Mouse (Mus musculus): Measurements from ENCODE around the gene Ugt1a6b. TPM values are rescaled to one million over a fixed set of nuclear protein-coding genes. Genes with fewer than 3 reads are reported as not detected.

Gene Ugt1a6b
- polyA plus RNA-seq, 1 experiment from 2014 or later, result not detected

- 83% methylated on average over 5 of the region's 5 CpGs for WGBS
- Histone ChIP-seq H3K9ac (replicated peaks) (no peak overlapping the region), H3K4me3 (replicated peaks) (no peak overlapping the region), H3K27ac (replicated peaks) (no peak overlapping the region), H3K36me3 (no peaks in the 10 kb centered on the region), H3K9me3 (replicated peaks) (peaks cover 84% of the 10 kb centered on the region), H3K27me3 (replicated peaks) (no peaks in the 10 kb centered on the region), H3K4me2 (no peak overlapping the region), H3K4me1 (no peaks in the 10 kb centered on the region)
- no peak for ATAC-seq (ENCODE audit: low FRiP score)
Measured at GRCm38 (mm10) chr1:88250023-88250422, 147.0 kb downstream of the Ugt1a6b start.

DNA sequence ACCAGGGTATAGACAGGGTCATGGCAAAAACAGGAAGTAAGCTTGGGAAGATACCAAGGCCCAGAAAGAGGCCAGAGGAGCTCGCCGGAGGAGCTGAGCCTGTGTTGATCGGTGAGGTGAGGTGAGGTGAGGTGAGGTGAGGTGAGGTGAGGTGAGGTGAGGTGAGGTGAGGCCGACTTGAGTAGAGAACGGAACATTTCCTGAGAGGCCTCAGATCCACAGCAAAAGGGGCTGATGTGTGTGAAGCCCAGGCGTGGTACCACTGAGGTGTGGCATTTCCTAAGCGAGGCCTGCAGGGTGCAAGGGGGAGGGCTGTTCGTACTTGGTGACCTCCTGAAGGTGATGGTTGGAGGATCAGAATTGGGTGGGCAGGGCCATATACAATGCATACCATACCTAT, 150.1 kb downstream of the Ugt1a6b start:
- ATAC-seq (ENCODE audit: low FRiP score), result no peak
- 78% methylated on average over 8 of the region's 8 CpGs for WGBS

GRCm38 (mm10) chr1:88253540-88253939, 150.5 kb downstream of the Ugt1a6b start:
- Histone ChIP-seq H3K27me3 (replicated peaks) (no peaks in the 10 kb centered on the region), H3K36me3 (no peaks in the 10 kb centered on the region), H3K27ac (replicated peaks) (no peak overlapping the region), H3K4me2 (no peak overlapping the region), H3K9me3 (replicated peaks) (peaks cover 62% of the 10 kb centered on the region), H3K4me1 (no peaks in the 10 kb centered on the region), H3K4me3 (replicated peaks) (no peak overlapping the region), H3K9ac (replicated peaks) (no peak overlapping the region)
- ATAC-seq (ENCODE audit: low FRiP score), result no peak
- WGBS, result 76% methylated on average over 6 of the region's 6 CpGs

More for the DNA sequence above, 150.1 kb downstream of the Ugt1a6b start:
- Histone ChIP-seq H3K4me3 (replicated peaks) (no peak overlapping the region), H3K4me2 (no peak overlapping the region), H3K9ac (replicated peaks) (no peak overlapping the region), H3K27me3 (replicated peaks) (no peaks in the 10 kb centered on the region), H3K36me3 (no peaks in the 10 kb centered on the region), H3K4me1 (no peaks in the 10 kb centered on the region), H3K9me3 (replicated peaks) (peaks cover 66% of the 10 kb centered on the region), H3K27ac (replicated peaks) (no peak overlapping the region)

DNA sequence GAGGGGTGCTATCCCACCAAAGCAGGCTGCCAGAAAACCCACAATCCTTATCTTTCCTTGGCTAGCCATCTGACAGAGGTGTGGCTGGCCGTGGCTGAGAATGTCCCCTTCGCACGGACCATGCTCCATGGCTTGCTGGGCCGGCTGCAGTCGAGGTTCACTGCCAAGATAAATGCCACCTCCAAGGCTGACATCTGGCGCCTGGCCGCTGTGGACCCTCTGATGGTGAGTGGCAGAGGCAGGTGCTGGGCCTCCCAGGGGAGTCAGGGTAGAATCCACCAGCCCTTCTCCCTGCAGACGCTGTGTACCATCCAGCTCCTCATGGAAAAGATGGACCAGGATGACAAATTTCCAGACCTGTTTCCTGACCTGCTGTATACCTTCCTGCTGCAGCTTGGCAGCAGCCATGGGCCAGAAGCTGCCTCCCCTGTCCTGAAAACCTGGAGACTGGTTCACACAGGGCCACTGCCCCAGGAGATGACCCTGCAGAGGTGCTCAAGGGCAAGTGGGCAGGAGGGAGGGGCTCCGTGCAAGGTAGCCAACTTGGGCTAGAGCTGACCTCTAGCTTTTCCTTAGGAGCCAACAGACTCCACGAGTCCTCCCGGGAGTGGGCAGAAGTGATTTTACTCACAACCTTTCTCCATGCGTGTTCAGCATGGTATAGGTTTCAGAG, 151.9 kb downstream of the Ugt1a6b start:
- H3K27me3 ChIP-seq (replicated peaks), result no peaks in the 10 kb centered on the region
- H3K9me3 ChIP-seq (replicated peaks), result peaks cover 48% of the 10 kb centered on the region
- peaks cover 6% of the 10 kb centered on the region for H3K4me1 ChIP-seq
- H3K9ac ChIP-seq (replicated peaks), result no peak overlapping the region
- 90% methylated on average over 12 of the region's 12 CpGs for WGBS
- no peak overlapping the region for H3K4me2 ChIP-seq
- ATAC-seq (ENCODE audit: low FRiP score), result no peak
- H3K27ac ChIP-seq (replicated peaks), result no peak overlapping the region
- no peak overlapping the region for H3K4me3 ChIP-seq (replicated peaks)
- peaks cover under 1% of the 10 kb centered on the region for H3K36me3 ChIP-seq

GRCm38 (mm10) chr1:88255466-88255857, 152.4 kb downstream of the Ugt1a6b start:
- Histone ChIP-seq H3K36me3 (peaks cover 5% of the 10 kb centered on the region), H3K4me3 (replicated peaks) (no peak overlapping the region), H3K27me3 (replicated peaks) (no peaks in the 10 kb centered on the region), H3K9me3 (replicated peaks) (peaks cover 43% of the 10 kb centered on the region), H3K9ac (replicated peaks) (no peak overlapping the region), H3K27ac (replicated peaks) (no peak overlapping the region), H3K4me2 (no peak overlapping the region), H3K4me1 (peaks cover 6% of the 10 kb centered on the region)
- WGBS, result 64% methylated on average over 2 of the region's 2 CpGs
- no peak for ATAC-seq (ENCODE audit: low FRiP score)

GRCm38 (mm10) chr1:88255989-88256754, 153.1 kb downstream of the Ugt1a6b start:
- Histone ChIP-seq H3K27me3 (replicated peaks) (no peaks in the 10 kb centered on the region), H3K4me1 (peaks cover 6% of the 10 kb centered on the region), H3K4me3 (replicated peaks) (no peak overlapping the region), H3K9me3 (replicated peaks) (peaks cover 36% of the 10 kb centered on the region), H3K27ac (replicated peaks) (no peak overlapping the region), H3K4me2 (no peak overlapping the region), H3K9ac (replicated peaks) (no peak overlapping the region), H3K36me3 (peaks cover 12% of the 10 kb centered on the region)
- ATAC-seq (ENCODE audit: low FRiP score), result no peak
- 83% methylated on average over 13 of the region's 13 CpGs for WGBS

DNA sequence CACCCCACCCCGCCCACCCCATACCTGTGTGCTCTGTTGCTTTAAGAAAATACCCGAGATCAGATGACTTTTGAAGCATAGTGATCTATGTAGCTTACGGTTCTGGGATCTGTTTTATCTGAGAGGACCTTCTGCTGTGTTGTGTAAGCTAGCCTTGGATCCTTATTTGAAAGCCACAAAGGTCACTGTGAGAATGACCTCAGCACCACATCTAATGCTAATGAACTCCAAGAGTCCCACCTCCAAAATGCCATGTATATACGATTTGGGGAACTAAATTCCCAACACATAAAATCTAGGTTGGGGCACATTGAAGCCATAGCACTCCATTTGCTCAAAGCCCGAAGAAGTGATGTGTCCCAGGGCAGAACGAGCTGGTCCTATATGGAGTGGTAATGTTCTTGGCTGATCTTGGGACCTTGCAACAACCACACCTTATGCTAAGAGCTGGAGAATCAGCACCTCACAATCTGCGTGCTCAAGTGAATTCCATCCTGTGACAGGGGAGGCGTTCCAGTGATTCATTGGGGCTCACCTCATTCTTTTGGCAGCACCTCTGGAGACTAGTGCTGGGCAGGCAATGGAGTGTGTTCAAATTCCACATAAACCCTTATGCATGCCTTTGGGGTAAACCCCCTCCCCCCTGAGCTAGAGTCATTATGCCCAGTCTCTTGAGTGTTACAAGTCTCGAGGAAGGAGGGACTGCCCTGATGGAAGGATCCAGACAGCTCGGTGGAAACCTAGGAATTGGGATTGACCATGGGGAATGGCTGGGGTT, 154.0 kb downstream of the Ugt1a6b start:
- Histone ChIP-seq H3K4me2 (no peak overlapping the region), H3K9ac (replicated peaks) (no peak overlapping the region), H3K4me3 (replicated peaks) (no peak overlapping the region), H3K4me1 (peaks cover 6% of the 10 kb centered on the region), H3K27ac (replicated peaks) (no peak overlapping the region), H3K36me3 (peaks cover 20% of the 10 kb centered on the region), H3K27me3 (replicated peaks) (no peaks in the 10 kb centered on the region), H3K9me3 (replicated peaks) (peaks cover 33% of the 10 kb centered on the region)
- WGBS, result 82% methylated on average over 10 of the region's 10 CpGs
- no peak for ATAC-seq (ENCODE audit: low FRiP score)

- Histone ChIP-seq H3K27ac (replicated peaks) (no peak overlapping the region), H3K4me3 (replicated peaks) (no peak overlapping the region), H3K9me3 (replicated peaks) (peaks cover 27% of the 10 kb centered on the region), H3K4me2 (no peak overlapping the region), H3K4me1 (peaks cover 6% of the 10 kb centered on the region), H3K36me3 (peaks cover 26% of the 10 kb centered on the region), H3K9ac (replicated peaks) (no peak overlapping the region), H3K27me3 (replicated peaks) (no peaks in the 10 kb centered on the region)
- WGBS, result 83% methylated on average over 6 of the region's 6 CpGs
- no peak for ATAC-seq (ENCODE audit: low FRiP score)
Measured at GRCm38 (mm10) chr1:88257681-88258080, 154.6 kb downstream of the Ugt1a6b start.

DNA sequence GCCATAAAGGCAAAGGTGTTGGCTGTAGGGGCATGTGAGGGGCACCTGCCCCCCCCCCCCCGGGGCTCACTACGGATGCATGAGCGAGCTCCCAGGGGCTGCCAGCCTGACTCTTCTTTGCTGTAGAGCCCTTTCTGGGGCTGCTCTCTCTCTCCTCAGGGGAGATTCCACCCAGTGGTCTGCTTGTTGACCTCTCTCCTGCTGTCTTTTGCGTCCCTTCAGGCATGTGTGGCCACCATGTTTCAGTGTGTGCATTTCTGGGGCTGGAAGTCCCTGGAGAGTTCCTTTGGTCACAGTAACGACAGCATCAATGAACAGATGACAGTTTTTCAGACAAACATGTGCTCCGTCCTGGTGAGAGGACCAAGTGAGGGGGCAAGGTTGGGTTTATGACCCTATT, 155.3 kb downstream of the Ugt1a6b start:
- Histone ChIP-seq H3K27me3 (replicated peaks) (no peaks in the 10 kb centered on the region), H3K4me3 (replicated peaks) (no peak overlapping the region), H3K4me2 (no peak overlapping the region), H3K36me3 (peaks cover 33% of the 10 kb centered on the region), H3K9ac (replicated peaks) (no peak overlapping the region), H3K4me1 (peaks cover 6% of the 10 kb centered on the region), H3K27ac (replicated peaks) (no peak overlapping the region), H3K9me3 (replicated peaks) (peaks cover 24% of the 10 kb centered on the region)
- 67% methylated on average over 6 of the region's 6 CpGs for WGBS
- ATAC-seq (ENCODE audit: low FRiP score), result no peak

GRCm38 (mm10) chr1:88258881-88259642, 156.0 kb downstream of the Ugt1a6b start:
- peaks cover 19% of the 10 kb centered on the region for H3K9me3 ChIP-seq (replicated peaks)
- H3K36me3 ChIP-seq, result peaks cover 40% of the 10 kb centered on the region
- no peak overlapping the region for H3K4me2 ChIP-seq
- ATAC-seq (ENCODE audit: low FRiP score), result no peak
- H3K27me3 ChIP-seq (replicated peaks), result no peaks in the 10 kb centered on the region
- peaks cover 6% of the 10 kb centered on the region for H3K4me1 ChIP-seq
- no peak overlapping the region for H3K27ac ChIP-seq (replicated peaks)
- 79% methylated on average over 8 of the region's 8 CpGs for WGBS
- no peak overlapping the region for H3K9ac ChIP-seq (replicated peaks)
- H3K4me3 ChIP-seq (replicated peaks), result no peak overlapping the region

DNA sequence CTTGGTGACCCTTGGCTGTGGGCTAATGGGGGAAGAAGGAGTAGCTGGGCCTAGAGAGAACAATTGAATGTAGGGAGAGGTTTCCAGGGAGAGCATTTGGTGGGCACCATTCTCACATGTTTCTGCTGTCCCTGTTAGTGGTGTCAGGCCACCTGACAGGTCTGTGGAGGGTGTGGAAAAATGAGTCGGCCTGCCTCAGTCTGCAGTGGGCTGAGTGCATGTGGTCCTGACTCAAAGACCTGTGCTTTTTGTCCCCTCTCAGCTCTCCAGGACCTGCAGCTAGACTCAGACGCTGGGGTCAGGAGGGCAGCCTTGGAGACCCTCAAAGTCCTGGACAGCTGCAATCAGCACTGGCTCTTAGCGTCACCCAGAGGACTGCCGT, 156.6 kb downstream of the Ugt1a6b start:
- Histone ChIP-seq H3K36me3 (peaks cover 45% of the 10 kb centered on the region), H3K4me3 (replicated peaks) (no peak overlapping the region), H3K9ac (replicated peaks) (no peak overlapping the region), H3K9me3 (replicated peaks) (peaks cover 15% of the 10 kb centered on the region), H3K27ac (replicated peaks) (no peak overlapping the region), H3K27me3 (replicated peaks) (no peaks in the 10 kb centered on the region), H3K4me1 (peaks cover 6% of the 10 kb centered on the region), H3K4me2 (no peak overlapping the region)
- peak; percentile 4; the same call in 1 of the 2 replicates for ATAC-seq (ENCODE audit: low FRiP score)
- WGBS, result 84% methylated on average over 4 of the region's 4 CpGs
